ENCODE assay signal across 9 mouse cellular contexts in the genomic region with DNA sequence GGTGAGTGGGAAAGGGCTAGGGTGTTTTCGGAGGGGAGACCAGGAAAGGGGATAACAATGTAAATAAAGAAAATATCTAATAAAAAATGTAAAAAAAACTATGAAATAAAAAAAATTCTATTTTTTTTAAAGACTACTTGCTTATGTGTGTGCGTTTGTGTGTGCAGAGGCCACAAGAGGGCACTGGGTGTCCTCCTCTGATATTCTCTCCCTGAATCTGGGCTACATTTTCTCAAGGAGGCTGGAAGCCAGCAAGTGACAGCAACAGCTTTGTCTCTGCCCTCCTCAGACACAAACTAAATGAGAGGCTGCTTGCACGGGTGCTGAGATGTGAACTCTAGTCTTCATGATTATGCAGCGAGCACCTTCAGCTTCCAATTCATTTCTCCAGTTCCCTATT. TPM values are rescaled to one million over a fixed set of nuclear protein-coding genes. Genes with fewer than 3 reads are reported as not detected.
A peak's percentile ranks its signal among the peaks of the same experiment; 100 is the strongest.
DNase-seq lines count a peak whose midpoint lies in the region; ATAC-seq and TF ChIP-seq lines count a peak whose summit lies in the region.
"Had no signal": no experiment of that assay in that cellular context is flagged by ENCODE, and none has a peak within 500 bp of the region (broad histone marks: within the 10 kb centered on the region; RNA-seq: fewer than 3 reads in every experiment).

No protein-coding gene starts in this region.

- H3K4me2 ChIP-seq in heart, embryonic 13.5 days: no peak overlapping the region
- H3K4me2 ChIP-seq in midbrain, embryonic 15.5 days: no peak overlapping the region

- DNase-seq in heart, adult 8-10 months (ENCODE audit: low spot score): no peak
- peak; percentile 4 to 18 for DNase-seq in thymus, postnatal 36 days
- DNase-seq in thymus, adult 2 months: no peak
- peak; percentile 45 to 55 for DNase-seq in heart, postnatal 14 days
- DNase-seq in thymus, postnatal 4 days: peak; percentile 35
- DNase-seq in frontal cortex, postnatal 25 days (ENCODE audit: low spot score in 2 of 2): no peak

- no peak for TF ChIP-seq POLR2A in thymus, adult 2 months (IDR thresholded peaks at IDR 0.05; ENCODE audit: control insufficient read depth, extremely low read depth, insufficient read depth, low read length, poor library complexity)

- H3K4me3 ChIP-seq in heart, embryonic 13.5 days: no peak overlapping the region
- H3K4me3 ChIP-seq in thymus, adult 2 months (ENCODE audit: control insufficient read depth, insufficient read depth, low read length): no peak overlapping the region
- H3K4me3 ChIP-seq in midbrain, embryonic 15.5 days: no peak overlapping the region

- peak overlapping the region; percentile 24; the same call in 1 of the 2 replicates for H3K27ac ChIP-seq in heart, embryonic 13.5 days (replicated peaks)
- no peak overlapping the region for H3K27ac ChIP-seq in thymus, adult 2 months (ENCODE audit: control insufficient read depth, insufficient read depth, low read length)
- no peak overlapping the region for H3K27ac ChIP-seq in midbrain, embryonic 15.5 days

- H3K9me3 ChIP-seq in heart, embryonic 13.5 days: no peaks in the 10 kb centered on the region
- H3K9me3 ChIP-seq in midbrain, embryonic 15.5 days: no peaks in the 10 kb centered on the region

- intact Hi-C loops in heart, postnatal 14 days (cut with DNase I): loop anchor here (5.0 kb wide), 1 partner anchor 46 kb away; no protein-coding TSS in a partner anchor

- H3K27me3 ChIP-seq in heart, embryonic 13.5 days (replicated peaks): no peaks in the 10 kb centered on the region
- H3K27me3 ChIP-seq in thymus, adult 2 months (ENCODE audit: control insufficient read depth, insufficient read depth, low read length): no peaks in the 10 kb centered on the region
- no peaks in the 10 kb centered on the region for H3K27me3 ChIP-seq in midbrain, embryonic 15.5 days (replicated peaks)

- H3K4me1 ChIP-seq in heart, embryonic 13.5 days: peaks cover 26% of the 10 kb centered on the region
- no peaks in the 10 kb centered on the region for H3K4me1 ChIP-seq in thymus, adult 2 months (replicated peaks; ENCODE audit: control insufficient read depth, insufficient read depth, low read length)
- H3K4me1 ChIP-seq in midbrain, embryonic 15.5 days: no peaks in the 10 kb centered on the region

- no peak for ATAC-seq in heart, embryonic 13.5 days (ENCODE audit: extremely low read depth, insufficient number of reproducible peaks, low FRiP score, low TSS enrichment)
- ATAC-seq in midbrain, embryonic 15.5 days (replicated peaks): no peak

- H3K9ac ChIP-seq in heart, embryonic 13.5 days: no peak overlapping the region
- no peak overlapping the region for H3K9ac ChIP-seq in midbrain, embryonic 15.5 days

- WGBS in heart, embryonic 13.5 days: 63% methylated on average over 4 of the region's 4 CpGs
- 86% methylated on average over 4 of the region's 4 CpGs for WGBS in thymus, adult 2 months
- 58% methylated on average over 4 of the region's 4 CpGs for WGBS in midbrain, embryonic 15.5 days

- TF ChIP-seq CTCF in thymus, adult 2 months (IDR thresholded peaks at IDR 0.05; ENCODE audit: borderline replicate concordance, control insufficient read depth, extremely low read depth, insufficient read depth, low read length, poor library complexity): no peak

- peaks cover 15% of the 10 kb centered on the region for H3K36me3 ChIP-seq in heart, embryonic 13.5 days
- H3K36me3 ChIP-seq in thymus, adult 2 months (ENCODE audit: control insufficient read depth, insufficient read depth, low read length): no peaks in the 10 kb centered on the region
- no peaks in the 10 kb centered on the region for H3K36me3 ChIP-seq in midbrain, embryonic 15.5 days (replicated peaks)

RNA-seq across cellular contexts. Expression of a gene that starts 14.4 kb away (rescaled TPM):
- polyA plus RNA-seq in heart, embryonic 13.5 days (2015; fragmentation: Nextera tagmentation; extraction: Ambion mirVana): 1.9 TPM in 1 of 2 replicates, not detected in the other
- total RNA-seq in heart, adult 8-10 months (2022): 1 to 10 TPM in 2 of 4 experiments, not detected in 2; 3.1 to 6.3 TPM
- not detected in 2 replicates for polyA plus RNA-seq in thymus, adult 2 months (2012; rRNA removed)
- 1 to 10 TPM in 1 of 2 experiments, not detected in 1; 1.3 TPM for total RNA-seq in heart, postnatal 14 days (2021)
- 1.1 TPM in 1 of 2 replicates, not detected in the other for polyA plus RNA-seq in midbrain, embryonic 15.5 days (2015; fragmentation: Nextera tagmentation; extraction: Ambion mirVana)
- polyA plus RNA-seq: neural tube, embryonic 14.5 days had no signal

RNA-seq across cellular contexts. Expression of a gene that starts 42.5 kb away (rescaled TPM):
- polyA plus RNA-seq in heart, embryonic 13.5 days (2015; fragmentation: Nextera tagmentation; extraction: Ambion mirVana): 62.6 and 64.7 TPM in 2 replicates
- total RNA-seq in heart, adult 8-10 months (2022): 10 to 100 TPM; 11.3 to 13.9 (median 12.7) TPM
- polyA plus RNA-seq in thymus, adult 2 months (2012; rRNA removed): 10.1 and 10.7 TPM in 2 replicates
- total RNA-seq in heart, postnatal 14 days (2021): 10 to 100 TPM; 23.2 to 25.1 TPM
- polyA plus RNA-seq in midbrain, embryonic 15.5 days (2015; fragmentation: Nextera tagmentation; extraction: Ambion mirVana): 41.1 and 45.6 TPM in 2 replicates

RNA-seq across cellular contexts. Expression of a gene that starts 58.8 kb away (rescaled TPM):
- 100 and 101 TPM in 2 replicates for polyA plus RNA-seq in heart, embryonic 13.5 days (2015; fragmentation: Nextera tagmentation; extraction: Ambion mirVana)
- 100 to 1,000 TPM in 1 of 4 experiments, 10 to 100 TPM in 3; 92.2 to 104 (median 96.7) TPM for total RNA-seq in heart, adult 8-10 months (2022)
- polyA plus RNA-seq in thymus, adult 2 months (2012; rRNA removed): 101 and 110 TPM in 2 replicates
- 100 to 1,000 TPM in 1 of 2 experiments, 10 to 100 TPM in 1; 93.4 to 103 TPM for total RNA-seq in heart, postnatal 14 days (2021)
- polyA plus RNA-seq in midbrain, embryonic 15.5 days (2015; fragmentation: Nextera tagmentation; extraction: Ambion mirVana): 174 and 193 TPM in 2 replicates

RNA-seq across cellular contexts. Expression of a gene that starts 58.8 kb away (rescaled TPM):
- polyA plus RNA-seq in heart, embryonic 13.5 days (2015; fragmentation: Nextera tagmentation; extraction: Ambion mirVana): 124 and 142 TPM in 2 replicates
- 10 to 100 TPM; 51.6 to 68.1 (median 54.5) TPM for total RNA-seq in heart, adult 8-10 months (2022)
- polyA plus RNA-seq in thymus, adult 2 months (2012; rRNA removed): 19.6 and 21.7 TPM in 2 replicates
- 10 to 100 TPM; 62.5 to 66.3 TPM for total RNA-seq in heart, postnatal 14 days (2021)
- polyA plus RNA-seq in midbrain, embryonic 15.5 days (2015; fragmentation: Nextera tagmentation; extraction: Ambion mirVana): 190 and 191 TPM in 2 replicates

Comparison
In these comparisons a context has a peak if more than half of its experiments do, and no peak if none do; other contexts are left out.
1. DNase-seq: peak in thymus, postnatal 36 days (2 of 2), heart, postnatal 14 days (2 of 2) and thymus, postnatal 4 days (single experiment); none in heart, adult 8-10 months (single experiment), thymus, adult 2 months (single experiment) and frontal cortex, postnatal 25 days (0 of 2).